Mouse (Mus musculus) hindbrain, embryonic 11.5 days (tissue): ENCODE measurements at regions not wholly inside any gene's neighbourhood (a gene's known extent, or its start where the extent isn't known, plus 50 kb on each side); places are given as distances from the start of the nearest gene placed in this dataset.

Experiments
- ATAC-seq: fragments of 200-750 bp; cut with Nextera tagmentation; 2 replicates; pipeline ENCODE4 v1.8.0; 2017; ENCODE audit warnings: mild to moderate bottlenecking, moderate TSS enrichment, moderate library complexity; ENCODE audit not compliant: low FRiP score
- DNase-seq: peaks from one replicate; pipeline ENCODE4 v3.0.0-alpha.2; 2015; ENCODE audit warnings: low spot score
- H3K27ac ChIP-seq: fragments of 300-500 bp; sonication (generic); 2 replicates; pipeline ENCODE4 v1.5.1; 2014; ENCODE audit warnings: mild to moderate bottlenecking, low read depth, low read length
- H3K27me3 ChIP-seq: fragments of 300-500 bp; sonication (generic); 2 replicates; pipeline ENCODE4 v1.6.1; 2014; ENCODE audit warnings: mild to moderate bottlenecking, low read length, moderate library complexity, mixed read lengths; ENCODE audit not compliant: control insufficient read depth, insufficient read depth
- H3K36me3 ChIP-seq: fragments of 300-500 bp; sonication (generic); 2 replicates; pipeline ENCODE4 v1.6.1; 2014; ENCODE audit warnings: mild to moderate bottlenecking, low read length, moderate library complexity, mixed read lengths; ENCODE audit not compliant: control insufficient read depth, insufficient read depth
- H3K4me1 ChIP-seq: fragments of 300-500 bp; sonication (generic); replicated peaks from 2 replicates; pipeline ENCODE4 v1.6.1; 2014; ENCODE audit warnings: low read length, mixed read lengths; ENCODE audit not compliant: control insufficient read depth, insufficient read depth
- H3K4me2 ChIP-seq: fragments of 300-500 bp; sonication (generic); replicated peaks from 2 replicates; pipeline ENCODE4 v1.6.1; 2014; ENCODE audit warnings: mild to moderate bottlenecking, low read depth, low read length
- H3K4me3 ChIP-seq: fragments of 300-500 bp; sonication (generic); 2 replicates; pipeline ENCODE4 v1.5.1; 2014; ENCODE audit warnings: low read depth, low read length
- H3K9ac ChIP-seq: fragments of 300-500 bp; sonication (generic); 2 replicates; pipeline ENCODE4 v1.6.1; 2014; ENCODE audit warnings: low read depth, low read length
- H3K9me3 ChIP-seq: fragments of 300-500 bp; sonication (generic); 2 replicates; pipeline ENCODE4 v1.6.1; 2016; ENCODE audit warnings: low read length; ENCODE audit not compliant: control insufficient read depth
- WGBS: fragments of 180-500 bp; shearing (Covaris S2); extraction: QIAGEN DNeasy Blood & Tissue Kit; methylation state at CpG from one replicate; pipeline ENCODE4 v1.1.7; 2014; 5-methylcytosine and 5-hydroxymethylcytosine counted together

DNA sequence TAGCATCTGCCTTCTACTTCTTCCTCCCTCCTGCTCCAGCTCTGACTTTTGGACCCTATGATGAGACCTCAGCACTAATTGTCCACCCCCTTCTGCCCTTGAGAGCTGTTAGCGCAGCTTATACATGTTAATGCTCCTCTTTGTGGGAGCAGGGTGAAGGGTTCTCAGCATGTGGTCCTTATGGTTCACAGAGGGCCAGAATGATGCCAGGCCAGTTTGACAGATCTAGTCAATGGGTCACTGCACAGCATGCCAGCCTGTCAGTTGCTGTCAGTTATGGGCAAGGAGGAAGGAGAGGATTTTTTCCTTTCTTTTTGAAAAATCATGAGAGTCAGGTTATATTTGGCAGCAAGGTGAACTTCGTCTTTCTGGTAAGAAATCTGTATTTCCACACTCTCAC lies 68.4 kb downstream of the 4931417E11Rik start:
- ATAC-seq (no peak), DNase-seq (no peak)
- Histone ChIP-seq H3K9me3 (no peaks in the 10 kb centered on the region), H3K27me3 (no peaks in the 10 kb centered on the region), H3K27ac (no peak overlapping the region), H3K36me3 (no peaks in the 10 kb centered on the region), H3K9ac (no peak overlapping the region), H3K4me1 (no peaks in the 10 kb centered on the region), H3K4me3 (no peak overlapping the region), H3K4me2 (no peak overlapping the region)
- WGBS: 66% methylated on average over 2 of the region's 2 CpGs

- Histone ChIP-seq H3K36me3 (no peaks in the 10 kb centered on the region), H3K4me1 (no peaks in the 10 kb centered on the region), H3K27me3 (no peaks in the 10 kb centered on the region), H3K27ac (no peak overlapping the region), H3K9ac (no peak overlapping the region), H3K4me3 (no peak overlapping the region), H3K4me2 (no peak overlapping the region), H3K9me3 (no peaks in the 10 kb centered on the region)
- DNase-seq (no peak), ATAC-seq (no peak)
- 73% methylated on average over 6 of the region's 6 CpGs for WGBS
These were observed 80.2 kb downstream of the 4931417E11Rik start for GRCm38 (mm10) chr6:73389301-73389700.

- Histone ChIP-seq H3K27me3 (no peaks in the 10 kb centered on the region), H3K36me3 (no peaks in the 10 kb centered on the region), H3K4me3 (no peak overlapping the region), H3K4me1 (no peaks in the 10 kb centered on the region), H3K9me3 (no peaks in the 10 kb centered on the region), H3K9ac (no peak overlapping the region), H3K4me2 (no peak overlapping the region), H3K27ac (no peak overlapping the region)
- DNase-seq (no peak), ATAC-seq (no peak)
- WGBS: 91% methylated on average over 3 of the region's 3 CpGs
These were observed 83.2 kb downstream of the 4931417E11Rik start for GRCm38 (mm10) chr6:73386261-73386660.

DNA sequence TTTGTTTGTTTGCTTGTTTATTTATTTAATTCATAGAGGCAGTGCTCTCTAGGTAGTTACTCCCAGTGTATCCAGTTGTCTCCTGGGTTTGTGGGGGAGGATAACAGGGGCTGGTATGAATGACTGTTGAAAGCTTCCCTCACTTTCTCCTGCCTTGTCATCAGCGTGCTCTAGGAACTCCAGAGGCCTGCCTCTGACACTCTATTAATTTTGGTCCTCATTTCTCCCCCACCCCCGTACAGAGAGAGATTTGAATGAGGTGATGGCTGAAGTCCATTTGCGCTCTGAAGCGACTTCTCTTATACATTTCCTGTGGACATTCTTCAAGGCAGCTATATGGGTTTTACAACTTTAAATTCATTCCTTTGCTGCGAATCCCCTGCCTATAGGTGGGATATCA lies 89.6 kb downstream of the 4931417E11Rik start:
- 92% methylated on average over 5 of the region's 5 CpGs for WGBS
- ATAC-seq: no peak

GRCm38 (mm10) chr6:73377884-73378283 lies 91.6 kb downstream of the 4931417E11Rik start:
- WGBS: 93% methylated on average over 8 of the region's 8 CpGs

More for the DNA sequence above, 89.6 kb downstream of the 4931417E11Rik start:
- Histone ChIP-seq H3K27me3 (no peaks in the 10 kb centered on the region), H3K9me3 (no peaks in the 10 kb centered on the region; the same call in 1 of the 2 replicates), H3K4me1 (no peaks in the 10 kb centered on the region), H3K4me2 (no peak overlapping the region), H3K27ac (no peak overlapping the region), H3K9ac (no peak overlapping the region), H3K4me3 (no peak overlapping the region), H3K36me3 (no peaks in the 10 kb centered on the region)
- no peak for DNase-seq

DNA sequence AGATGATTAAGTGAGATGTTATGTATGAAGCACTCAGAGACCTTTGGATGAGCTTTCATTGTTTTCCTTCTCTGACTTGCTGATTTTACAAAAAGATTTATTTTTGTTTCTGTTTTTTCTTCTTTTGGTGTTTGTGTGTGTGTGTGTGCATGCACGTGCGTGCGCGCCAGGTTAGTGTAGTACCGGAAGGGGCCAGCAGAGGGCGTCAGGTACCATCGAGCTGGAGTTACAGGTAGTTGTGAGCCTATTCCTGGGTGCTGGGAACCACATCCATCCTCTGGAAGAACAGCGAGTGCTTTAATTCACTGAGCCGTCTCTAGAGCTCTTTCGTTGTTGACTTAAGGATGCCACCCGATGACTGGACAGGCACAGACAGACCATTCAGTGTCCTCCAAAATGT lies 93.2 kb downstream of the 4931417E11Rik start:
- H3K4me3 ChIP-seq: no peak overlapping the region
- no peaks in the 10 kb centered on the region for H3K27me3 ChIP-seq
- no peaks in the 10 kb centered on the region; the same call in 1 of the 2 replicates for H3K9me3 ChIP-seq
- no peak overlapping the region for H3K27ac ChIP-seq
- H3K4me1 ChIP-seq: no peaks in the 10 kb centered on the region
- no peak overlapping the region for H3K4me2 ChIP-seq
- H3K9ac ChIP-seq: no peak overlapping the region
- ATAC-seq (no peak), DNase-seq (no peak)
- H3K36me3 ChIP-seq: no peaks in the 10 kb centered on the region
- 97% methylated on average over 11 of the region's 11 CpGs for WGBS

More at GRCm38 (mm10) chr6:73377884-73378283, 91.6 kb downstream of the 4931417E11Rik start:
- Histone ChIP-seq H3K4me2 (no peak overlapping the region), H3K9me3 (no peaks in the 10 kb centered on the region; the same call in 1 of the 2 replicates), H3K36me3 (no peaks in the 10 kb centered on the region), H3K27me3 (no peaks in the 10 kb centered on the region), H3K4me3 (no peak overlapping the region), H3K9ac (no peak overlapping the region), H3K27ac (no peak overlapping the region), H3K4me1 (no peaks in the 10 kb centered on the region)
- ATAC-seq: no peak
- no peak for DNase-seq

GRCm38 (mm10) chr6:73372901-73373300 lies 96.6 kb downstream of the 4931417E11Rik start:
- no peak overlapping the region for H3K4me2 ChIP-seq
- H3K4me3 ChIP-seq: no peak overlapping the region
- DNase-seq: no peak
- no peaks in the 10 kb centered on the region for H3K4me1 ChIP-seq
- H3K9me3 ChIP-seq: no peaks in the 10 kb centered on the region; the same call in 1 of the 2 replicates
- no peak overlapping the region for H3K27ac ChIP-seq
- 76% methylated on average over 5 of the region's 5 CpGs for WGBS
- no peaks in the 10 kb centered on the region for H3K27me3 ChIP-seq
- H3K9ac ChIP-seq: no peak overlapping the region
- no peaks in the 10 kb centered on the region for H3K36me3 ChIP-seq
- ATAC-seq: no peak

DNA sequence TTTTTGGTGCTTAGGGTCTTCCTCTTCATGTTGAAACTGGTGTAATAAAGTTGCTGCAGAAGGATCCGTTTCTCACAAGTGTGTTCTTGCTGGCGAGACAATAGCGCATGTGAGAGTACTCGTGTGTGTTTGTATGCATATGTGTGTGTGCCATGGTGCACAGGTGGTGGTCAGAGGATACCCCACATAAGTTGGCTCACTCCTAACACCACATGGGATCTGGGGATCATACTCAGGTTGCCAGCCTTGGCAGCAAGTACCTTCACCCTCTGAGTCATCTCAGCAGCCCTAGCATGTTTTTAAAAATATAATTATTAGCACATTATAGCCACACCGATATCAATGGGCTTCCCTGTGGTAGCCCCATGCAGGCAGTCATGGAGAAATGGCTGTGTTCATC lies 97.6 kb downstream of the 4931417E11Rik start:
- no peaks in the 10 kb centered on the region; the same call in 1 of the 2 replicates for H3K9me3 ChIP-seq
- WGBS: 94% methylated on average over 5 of the region's 5 CpGs

GRCm38 (mm10) chr6:73370901-73371300 lies 98.6 kb downstream of the 4931417E11Rik start:
- no peaks in the 10 kb centered on the region for H3K9me3 ChIP-seq
- no peaks in the 10 kb centered on the region for H3K4me1 ChIP-seq
- no peak overlapping the region for H3K9ac ChIP-seq
- DNase-seq (no peak), ATAC-seq (no peak)
- H3K27ac ChIP-seq: no peak overlapping the region
- H3K27me3 ChIP-seq: no peaks in the 10 kb centered on the region
- WGBS: 90% methylated on average over 4 of the region's 4 CpGs
- H3K4me3 ChIP-seq: no peak overlapping the region
- H3K36me3 ChIP-seq: no peaks in the 10 kb centered on the region
- no peak overlapping the region for H3K4me2 ChIP-seq

More for the DNA sequence above, 97.6 kb downstream of the 4931417E11Rik start:
- DNase-seq (no peak), ATAC-seq (no peak)
- Histone ChIP-seq H3K4me3 (no peak overlapping the region), H3K4me2 (no peak overlapping the region), H3K27ac (no peak overlapping the region), H3K27me3 (no peaks in the 10 kb centered on the region), H3K9ac (no peak overlapping the region), H3K4me1 (no peaks in the 10 kb centered on the region), H3K36me3 (no peaks in the 10 kb centered on the region)
